Mouse (Mus musculus): Measurements from ENCODE around the gene Gm11992.

Gene Gm11992

DNA sequence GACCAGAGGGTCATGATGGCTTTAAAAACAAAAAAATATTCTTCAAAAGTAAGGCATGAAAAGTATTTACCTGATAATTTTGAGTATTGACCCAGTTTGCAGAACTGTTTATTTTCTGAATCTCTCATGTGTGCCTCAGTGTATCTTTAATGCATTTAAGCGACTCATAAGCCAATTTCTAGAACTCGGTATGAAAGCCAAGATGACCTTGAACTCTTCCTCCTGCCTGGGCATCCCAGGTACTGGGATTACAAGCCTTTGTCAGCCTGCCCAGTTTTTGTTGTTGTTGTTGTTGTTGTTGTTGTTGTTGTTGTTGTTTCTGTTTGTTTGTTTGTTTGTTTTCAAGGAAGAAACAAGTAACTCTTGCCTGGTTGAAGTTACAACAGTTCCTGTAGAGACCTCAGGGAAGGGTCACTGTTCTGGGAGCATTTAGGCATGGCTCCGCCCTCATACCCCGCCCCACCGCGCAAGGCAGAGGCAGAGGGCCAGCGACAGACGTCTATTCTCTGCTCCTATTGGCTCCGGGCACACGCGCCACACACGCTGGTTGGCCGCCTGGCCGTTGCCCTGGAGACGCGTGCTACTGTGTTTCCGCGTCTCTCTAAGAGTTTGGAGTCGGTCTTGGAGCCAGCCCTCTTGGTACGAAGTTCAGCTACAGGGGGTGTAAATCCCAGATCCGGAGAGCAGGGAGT is at the start of gene Gm11992:
Gene Gm11992 (plus strand): TSS at position 584 of the 692 bp plus-strand sequence.
- peak; percentile 81 for DNase-seq

DNA sequence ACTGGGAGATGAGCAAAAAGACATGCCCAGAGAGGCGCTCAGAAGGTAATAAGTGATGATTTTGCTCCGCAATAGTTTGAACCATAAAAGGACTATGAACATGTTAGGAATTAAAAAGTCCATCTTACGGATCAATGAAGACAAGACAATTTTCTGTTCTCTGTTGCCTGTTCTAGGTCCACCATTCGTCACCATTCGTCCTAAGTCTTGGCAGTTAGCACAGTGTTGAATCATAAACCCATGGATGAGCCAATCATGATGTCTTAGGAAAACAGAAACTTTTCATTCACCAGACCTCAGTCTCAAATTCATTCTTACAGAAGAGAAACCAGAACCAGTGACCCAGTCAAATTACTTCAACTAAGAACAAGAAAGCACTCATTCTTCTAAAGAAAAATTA is 39.6 kb upstream of the Gm11992 start:
- no peak for DNase-seq

DNA sequence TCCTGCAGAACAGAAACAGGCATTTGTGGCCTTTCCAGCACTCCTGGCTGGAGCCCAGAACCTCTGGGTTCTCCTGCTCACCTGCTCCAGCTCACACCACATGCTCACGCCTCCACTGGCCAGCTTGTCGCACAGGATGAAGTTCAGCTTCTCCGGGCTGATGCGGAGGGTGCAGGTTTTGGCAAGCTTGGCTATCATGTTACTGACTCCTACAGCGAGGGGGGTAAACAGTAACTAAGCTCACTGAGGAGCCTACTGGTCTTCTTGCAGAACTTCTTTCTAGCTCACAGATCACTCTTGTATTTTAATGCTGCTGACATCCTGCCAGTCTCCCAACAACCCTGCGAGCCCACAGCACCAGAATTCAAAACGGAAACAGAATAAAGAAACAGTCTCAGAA is 38.0 kb upstream of the Gm11992 start:
- DNase-seq: peak; percentile 21

DNA sequence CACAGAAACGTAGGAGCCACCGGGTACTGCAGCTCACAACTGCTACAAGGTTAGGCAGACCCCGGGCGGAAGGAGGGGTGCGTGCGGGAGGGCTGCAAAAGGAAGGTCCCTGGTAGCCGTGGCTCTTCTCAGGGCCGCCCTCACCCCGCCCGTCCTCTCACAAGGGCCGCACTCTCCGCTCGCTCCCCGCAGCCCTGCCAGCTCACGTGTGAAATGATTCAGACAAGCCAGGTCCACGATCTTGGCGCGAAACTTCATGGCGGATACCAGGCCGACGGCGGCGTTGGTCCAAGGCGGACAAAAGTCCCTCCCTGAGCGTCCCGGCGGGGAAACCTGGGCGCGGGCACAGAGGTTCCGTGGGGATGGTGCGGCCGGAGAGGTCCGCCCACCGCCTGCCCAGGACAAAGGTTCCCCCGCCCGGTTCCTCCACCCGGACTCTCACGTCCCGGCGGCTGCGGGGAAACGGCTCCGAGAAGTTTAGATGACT is 37.5 kb upstream of the Gm11992 start, which contains the start of gene Hus1:
Gene Hus1 (minus strand): TSS at position 339 of the 487 bp plus-strand sequence.
- peak; percentile 74 for DNase-seq

- no peak for DNase-seq
Observed at GRCm38 (mm10) chr11:9011348-9011747, 37.0 kb upstream of the Gm11992 start.

GRCm38 (mm10) chr11:9014740-9015139 is 33.7 kb upstream of the Gm11992 start:
- DNase-seq: no peak

DNA sequence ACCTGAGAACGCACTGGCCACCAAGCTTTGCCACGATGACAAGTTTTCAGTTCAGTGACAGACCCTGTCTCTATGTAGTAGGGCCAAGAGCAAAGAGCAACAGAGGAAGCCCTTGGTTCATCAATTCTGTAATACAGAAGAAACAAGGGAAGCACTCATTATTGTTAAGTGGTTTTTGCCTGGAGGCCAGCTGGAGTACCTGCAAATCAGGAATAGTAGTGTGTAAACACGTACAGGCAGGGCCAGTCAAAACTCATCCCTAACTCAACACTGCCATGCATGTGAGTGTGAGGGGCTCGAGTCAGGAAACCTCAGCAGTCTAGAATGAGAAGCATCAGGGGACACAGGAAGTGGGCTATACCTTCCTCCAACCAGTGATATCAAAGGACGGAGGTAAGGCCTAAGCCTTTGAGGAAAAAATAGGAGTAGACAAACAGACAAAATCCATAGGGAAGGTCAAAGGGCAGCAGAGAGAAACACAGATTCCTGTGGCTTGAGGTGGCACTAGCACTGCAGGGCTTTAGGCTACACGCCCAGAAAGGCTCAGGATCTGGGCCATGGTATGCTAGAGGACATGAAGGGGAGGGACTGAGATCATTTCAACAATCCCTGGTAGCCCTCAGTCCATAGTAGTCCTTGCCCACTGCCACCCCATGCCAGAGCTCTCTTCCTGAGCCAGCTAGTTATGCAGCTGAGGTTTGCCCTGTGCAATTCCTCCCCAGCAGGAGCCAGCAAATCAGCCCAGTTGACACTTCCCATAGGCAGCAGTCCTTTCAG is 29.7 kb upstream of the Gm11992 start:
- DNase-seq: no peak

GRCm38 (mm10) chr11:9020207-9020606 is 28.2 kb upstream of the Gm11992 start:
- DNase-seq: no peak

GRCm38 (mm10) chr11:9024782-9025181 is 23.6 kb upstream of the Gm11992 start:
- DNase-seq: no peak

GRCm38 (mm10) chr11:9025211-9025610 is 23.2 kb upstream of the Gm11992 start:
- no peak for DNase-seq

DNA sequence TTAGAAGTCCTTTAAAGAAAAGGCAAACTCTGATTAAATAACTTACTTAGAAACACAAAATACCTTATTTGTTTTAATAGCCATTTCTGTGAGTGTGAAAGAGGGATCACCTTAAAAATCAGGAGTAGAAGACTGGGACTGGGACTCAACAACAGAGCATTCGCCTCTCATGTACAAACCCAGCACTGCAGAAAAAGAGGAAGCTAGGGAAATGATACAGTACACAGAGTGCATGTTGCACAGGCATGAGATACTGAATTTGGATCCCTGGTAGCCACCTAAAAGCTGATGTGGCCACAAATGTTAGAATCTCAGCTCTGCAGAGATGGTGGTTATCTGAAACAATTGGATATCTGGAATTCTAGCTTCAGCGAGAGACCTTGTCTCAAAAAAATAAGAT is 16.9 kb upstream of the Gm11992 start:
- no peak for DNase-seq

DNA sequence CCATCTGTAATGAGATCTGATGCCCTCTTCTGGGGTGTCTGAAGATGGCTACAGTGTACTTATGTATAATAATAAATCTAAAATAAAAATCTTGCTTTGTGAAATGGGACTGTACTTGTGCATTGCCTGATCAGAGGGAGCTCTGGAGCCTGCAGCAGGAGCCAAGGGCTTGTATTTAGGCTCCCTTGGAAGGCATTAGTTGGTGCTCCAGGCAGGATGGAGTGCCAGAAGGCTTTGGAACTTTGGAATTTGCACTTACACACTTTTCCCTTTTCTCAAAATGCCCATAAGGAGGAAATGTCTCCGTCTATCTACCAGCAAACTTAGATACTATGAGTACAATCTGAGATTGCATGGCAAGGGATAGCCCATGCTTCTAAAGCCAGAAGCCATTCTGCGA is 1.8 kb upstream of the Gm11992 start:
- no peak for DNase-seq

- no peak for DNase-seq
Observed at GRCm38 (mm10) chr11:9047044-9047443, 1.4 kb upstream of the Gm11992 start.

DNA sequence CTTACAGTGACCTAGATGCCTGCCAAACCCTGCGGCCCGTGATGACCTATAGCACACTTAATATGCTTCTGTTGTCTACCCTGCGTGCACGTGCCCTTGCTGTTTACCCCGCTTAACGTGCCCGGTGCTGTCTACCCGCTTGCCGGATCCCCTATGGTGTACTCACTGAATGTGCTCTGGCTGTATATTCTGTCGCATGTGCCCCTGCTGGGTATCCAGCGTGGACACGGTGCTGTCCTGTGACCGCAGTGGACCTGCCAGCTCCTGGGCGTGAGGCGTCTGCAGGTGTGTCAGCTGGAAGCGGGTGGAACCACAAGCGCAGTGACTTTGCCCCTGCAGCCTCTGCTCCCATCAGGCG is 288 bp downstream of the Gm11992 start, which contains the start of gene Sun3:
Gene Sun3 (minus strand): TSS at position 289 of the 358 bp plus-strand sequence.
- no peak for DNase-seq

DNA sequence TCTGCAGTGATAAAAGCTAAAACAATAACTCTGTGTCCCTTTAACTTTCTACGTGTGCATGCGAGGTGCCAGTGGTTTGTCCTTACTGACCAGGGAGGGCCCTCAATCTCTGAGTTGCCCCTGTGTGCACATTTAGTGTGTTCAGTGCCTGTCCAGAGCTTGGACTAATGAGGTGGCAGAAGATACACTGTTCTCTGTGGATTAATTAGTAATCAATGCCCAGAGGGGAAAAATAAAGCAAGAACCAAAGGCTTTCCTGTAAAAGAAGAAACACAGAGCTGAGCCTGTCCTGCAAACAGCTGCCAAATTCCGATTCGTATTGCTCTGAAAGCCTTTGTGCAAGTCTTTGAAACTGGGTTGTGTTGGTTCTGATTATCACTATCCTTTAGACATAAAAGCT is 1.8 kb downstream of the Gm11992 start:
- DNase-seq: no peak

DNA sequence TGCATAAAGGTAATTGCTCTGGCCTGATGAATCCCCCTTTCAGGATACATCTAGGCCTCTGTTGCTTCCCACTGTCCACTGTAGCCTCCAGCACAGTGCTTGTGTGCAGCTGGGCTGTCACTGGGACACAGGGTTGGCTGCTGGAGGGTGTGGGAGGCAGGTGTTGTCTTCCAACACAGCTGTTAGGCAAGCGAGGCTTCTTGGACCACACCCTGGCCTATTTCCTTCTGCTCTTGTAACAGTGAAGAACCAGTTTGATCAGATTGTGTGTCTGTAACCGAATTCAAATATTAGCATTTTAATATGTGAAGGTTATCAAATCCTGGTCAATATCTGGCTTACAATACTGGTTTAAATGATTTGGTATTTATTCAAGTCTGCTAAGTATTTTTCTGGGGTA is 3.5 kb downstream of the Gm11992 start:
- DNase-seq: no peak

- DNase-seq: no peak
Observed at GRCm38 (mm10) chr11:9056937-9057336, 8.5 kb downstream of the Gm11992 start.

- no peak for DNase-seq
Observed at GRCm38 (mm10) chr11:9057711-9058110, 9.3 kb downstream of the Gm11992 start.

GRCm38 (mm10) chr11:9060029-9060428 is 11.6 kb downstream of the Gm11992 start:
- DNase-seq: no peak

DNA sequence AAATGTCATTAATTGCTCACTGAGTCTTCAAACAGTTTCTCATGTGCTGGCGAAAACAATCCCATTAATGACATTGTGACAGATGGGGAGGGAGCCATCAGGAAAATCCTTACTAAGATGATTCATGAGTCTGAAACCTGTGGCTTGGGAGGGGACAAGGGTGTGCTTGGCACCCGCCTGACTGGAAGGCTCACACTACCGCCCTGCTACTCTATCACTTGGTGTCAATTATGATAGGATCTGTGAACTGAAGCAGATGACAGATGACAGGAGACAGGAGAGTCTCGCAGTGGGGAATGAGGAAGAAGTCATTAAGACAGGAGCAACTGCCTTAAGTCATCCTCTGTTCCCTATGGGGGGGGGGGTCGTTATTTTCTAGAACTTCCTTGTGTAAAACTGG is 12.1 kb downstream of the Gm11992 start:
- DNase-seq: no peak

- no peak for DNase-seq
Observed at GRCm38 (mm10) chr11:9076444-9076843, 28.1 kb downstream of the Gm11992 start.

- no peak for DNase-seq
Observed at GRCm38 (mm10) chr11:9113189-9113588, 64.8 kb downstream of the Gm11992 start.

DNA sequence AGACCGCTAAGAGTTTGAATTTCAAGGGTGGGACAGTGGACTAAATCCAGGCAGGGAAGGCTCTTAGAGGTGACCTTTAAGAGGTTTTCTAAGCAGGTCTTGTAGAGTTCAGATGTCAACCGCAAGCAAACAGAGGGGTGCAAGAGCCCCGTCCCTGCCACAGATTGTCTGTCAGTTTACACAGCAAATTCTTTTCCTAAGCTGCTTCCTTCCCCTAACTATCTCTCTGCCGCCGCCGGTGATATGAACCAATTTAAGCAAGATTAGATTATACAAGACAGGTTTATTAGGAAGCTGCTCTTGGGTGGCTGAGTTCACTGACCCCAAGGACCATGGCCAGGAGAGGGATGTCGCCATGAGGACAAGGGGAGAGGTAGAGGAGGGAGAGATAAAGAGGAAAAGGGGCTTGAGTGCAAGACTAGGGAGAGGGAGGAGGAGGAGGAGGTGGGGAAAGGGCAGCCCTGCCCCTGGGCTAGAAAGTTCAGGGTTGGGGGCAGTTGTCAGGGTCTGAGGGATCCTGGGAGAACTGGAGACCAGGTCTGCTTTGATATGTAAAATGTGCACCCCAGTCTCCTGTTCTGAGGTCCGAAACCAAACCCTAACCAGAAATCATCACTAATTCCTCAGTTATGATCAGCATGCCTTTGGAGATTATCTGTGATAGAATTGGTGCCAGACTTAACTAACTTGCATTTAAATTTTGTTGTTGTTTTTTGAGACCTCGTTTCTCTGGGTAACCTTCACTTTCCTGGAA is 67.2 kb downstream of the Gm11992 start:
- DNase-seq: no peak

Data from right cerebral cortex, postnatal 4 days (tissue).